Mouse (Mus musculus) frontal cortex, adult (tissue): Measurements from ENCODE around the gene Pdk2.

Experiments used
- ATAC-seq: cut with Nextera tagmentation; 2 replicates; pipeline ENCODE4 v1.9.2; 2017; ENCODE audit warnings: mild to moderate bottlenecking, moderate library complexity, mixed read lengths; ENCODE audit not compliant: low TSS enrichment

Pdk2 gene

GRCm38 (mm10) chr11:94988780-94989561, 52.2 kb downstream of the Pdk2 start:
- ATAC-seq = peak; percentile 17; the same call in 1 of the 2 replicates

GRCm38 (mm10) chr11:94987851-94988250, 53.3 kb downstream of the Pdk2 start:
- ATAC-seq = no peak

- ATAC-seq = no peak
Observed at GRCm38 (mm10) chr11:94987341-94987740, 53.8 kb downstream of the Pdk2 start.

GRCm38 (mm10) chr11:94986435-94986834, 54.7 kb downstream of the Pdk2 start:
- no peak for ATAC-seq

GRCm38 (mm10) chr11:94985822-94986221, 55.3 kb downstream of the Pdk2 start:
- ATAC-seq = no peak

GRCm38 (mm10) chr11:94985140-94985539, 56.0 kb downstream of the Pdk2 start:
- ATAC-seq = no peak

- ATAC-seq = no peak
Observed at GRCm38 (mm10) chr11:94979462-94980179, 61.5 kb downstream of the Pdk2 start.

- ATAC-seq = peak; percentile 97
Observed at GRCm38 (mm10) chr11:94978947-94979346, 62.2 kb downstream of the Pdk2 start.

- ATAC-seq = 0 out of 2 replicates have a peak, but pooled peaks have one; percentile 14
Observed at GRCm38 (mm10) chr11:94978178-94978915, 62.8 kb downstream of the Pdk2 start.
